Mouse (Mus musculus) MEL (cell line): Measurements from ENCODE around the gene Ten1. TPM values are rescaled to one million over a fixed set of nuclear protein-coding genes. Genes with fewer than 3 reads are reported as not detected.

ENCODE experiments used
- DNase-seq: peaks from one replicate; pipeline ENCODE4 v3.0.0; 2011; ENCODE audit warnings: low read depth, low spot score
- H3K27ac ChIP-seq: 2 replicates; pipeline ENCODE4 v1.5.1; 2012; ENCODE audit warnings: low read depth, mild to moderate bottlenecking, control low read depth, low read length, moderate library complexity; ENCODE audit not compliant: control insufficient read depth
- H3K27me3 ChIP-seq, 2 experiments: fragments of 150-350 bp in 1 of 2; sonication (generic) in 1 of 2; 2 replicates each; pipeline ENCODE4 v1.6.1; 2012; ENCODE audit warnings: low read length in 2 of 2, mild to moderate bottlenecking in 2 of 2, improper control_type of control experiment in 1 of 2, moderate library complexity in 1 of 2; ENCODE audit not compliant: insufficient read depth in 2 of 2, control insufficient read depth in 1 of 2
- H3K36me3 ChIP-seq, 2 experiments: 2 replicates each; pipeline ENCODE4 v1.6.1; 2012 to 2014; ENCODE audit warnings: low read length in 2 of 2, improper control_type of control experiment in 1 of 2, inconsistent platforms in 1 of 2, mild to moderate bottlenecking in 1 of 2; ENCODE audit not compliant: insufficient read depth in 2 of 2, control insufficient read depth in 1 of 2
- H3K4me1 ChIP-seq, 2 experiments: fragments of 150-350 bp in 1 of 2; sonication (generic) in 1 of 2; 2 replicates each; pipeline ENCODE4 v1.6.1; 2012; ENCODE audit warnings: low read length in 2 of 2, improper control_type of control experiment in 1 of 2, mild to moderate bottlenecking in 1 of 2; ENCODE audit not compliant: insufficient read depth in 2 of 2, control insufficient read depth in 1 of 2
- H3K4me3 ChIP-seq, 2 experiments: fragments of 150-350 bp in 1 of 2; sonication (generic) in 1 of 2; 2 replicates each; pipeline ENCODE4 v1.5.1; 2012; ENCODE audit warnings: low read depth in 2 of 2, low read length in 2 of 2, mild to moderate bottlenecking in 2 of 2, moderate library complexity in 2 of 2, control low read depth in 1 of 2, improper control_type of control experiment in 1 of 2; ENCODE audit not compliant: control insufficient read depth in 1 of 2, insufficient read depth in 1 of 2
- H3K79me2 ChIP-seq: 2 replicates; pipeline ENCODE4 v1.6.1; 2012; ENCODE audit warnings: mild to moderate bottlenecking, low read length, moderate library complexity; ENCODE audit not compliant: control insufficient read depth, poor library complexity, insufficient read depth
- H3K9ac ChIP-seq: 2 replicates; pipeline ENCODE4 v1.6.1; 2012; ENCODE audit warnings: low read depth, mild to moderate bottlenecking, control low read depth, low read length, moderate library complexity; ENCODE audit not compliant: control insufficient read depth, poor library complexity, severe bottlenecking
- H3K9me3 ChIP-seq: fragments of 150-350 bp; sonication (generic); replicated peaks from 2 replicates; pipeline ENCODE4 v1.6.1; 2012; ENCODE audit warnings: mild to moderate bottlenecking, low read length, improper control_type of control experiment, moderate library complexity; ENCODE audit not compliant: insufficient read depth
- CHD1 ChIP-seq: IDR thresholded peaks from 2 replicates; pipeline ENCODE4 v1.6.1; 2012; ENCODE audit warnings: low read depth, mild to moderate bottlenecking, inconsistent platforms, low read length, improper control_type of control experiment
- CHD2 ChIP-seq: IDR thresholded peaks from 2 replicates; pipeline ENCODE4 v1.6.1; 2011; ENCODE audit warnings: low read length, improper control_type of control experiment
- CTCF ChIP-seq, 3 experiments: IDR thresholded peaks in 2 of 3; conservative IDR thresholded peaks in 1 of 3; 2 replicates each; pipeline ENCODE4 v1.5.1; 2011 to 2012; ENCODE audit warnings: low read length in 3 of 3, low read depth in 2 of 3, mild to moderate bottlenecking in 2 of 3, improper control_type of control experiment in 1 of 3, inconsistent platforms in 1 of 3, mixed read lengths in 1 of 3, moderate library complexity in 1 of 3; ENCODE audit not compliant: control insufficient read depth in 1 of 3, insufficient read depth in 1 of 3, poor library complexity in 1 of 3, severe bottlenecking in 1 of 3
- E2F4 ChIP-seq: IDR thresholded peaks from 2 replicates; pipeline ENCODE4 v1.6.1; 2011; ENCODE audit warnings: low read depth, low read length, improper control_type of control experiment, borderline replicate concordance
- EP300 ChIP-seq, 2 experiments: IDR thresholded peaks; 2 replicates each; pipeline ENCODE4 v1.6.1; 2011; ENCODE audit warnings: improper control_type of control experiment in 2 of 2, low read length in 2 of 2, low read depth in 1 of 2, mild to moderate bottlenecking in 1 of 2
- ETS1 ChIP-seq: IDR thresholded peaks from 2 replicates; pipeline ENCODE4 v1.6.1; 2012; ENCODE audit warnings: low read depth, mild to moderate bottlenecking, inconsistent platforms, low read length, improper control_type of control experiment, moderate library complexity
- GABPA ChIP-seq: IDR thresholded peaks from 2 replicates; pipeline ENCODE4 v1.6.1; 2012; ENCODE audit warnings: low read depth, mild to moderate bottlenecking, inconsistent platforms, low read length, improper control_type of control experiment, moderate library complexity
- GATA1 ChIP-seq: IDR thresholded peaks from 2 replicates; pipeline ENCODE4 v1.6.1; 2011; ENCODE audit warnings: low read depth, low read length, improper control_type of control experiment
- MAFK ChIP-seq: IDR thresholded peaks from 2 replicates; pipeline ENCODE4 v1.6.1; 2011; ENCODE audit warnings: low read depth, mild to moderate bottlenecking, low read length, improper control_type of control experiment, borderline replicate concordance
- MYB ChIP-seq: IDR thresholded peaks from 2 replicates; pipeline ENCODE4 v1.6.1; 2011; ENCODE audit warnings: mild to moderate bottlenecking, low read depth, low read length, improper control_type of control experiment
- NELFE ChIP-seq: IDR thresholded peaks from 2 replicates; pipeline ENCODE4 v1.6.1; 2011; ENCODE audit warnings: low read depth, low read length, improper control_type of control experiment
- POLR2AphosphoS2 ChIP-seq: IDR thresholded peaks from 2 replicates; pipeline ENCODE4 v1.6.1; 2011; ENCODE audit warnings: low read length, improper control_type of control experiment
- POLR2AphosphoS5 ChIP-seq: IDR thresholded peaks from 2 replicates; pipeline ENCODE4 v1.6.1; 2012; ENCODE audit warnings: low read depth, borderline replicate concordance, mild to moderate bottlenecking, inconsistent platforms, low read length, moderate library complexity, mixed read lengths
- SIN3A ChIP-seq: IDR thresholded peaks from 2 replicates; pipeline ENCODE4 v1.6.1; 2012; ENCODE audit warnings: low read length, improper control_type of control experiment, inconsistent platforms
- TCF12 ChIP-seq: IDR thresholded peaks from 2 replicates; pipeline ENCODE4 v1.6.1; 2014; ENCODE audit warnings: low read depth, mild to moderate bottlenecking, inconsistent platforms, low read length, improper control_type of control experiment, moderate library complexity
- UBTF ChIP-seq: IDR thresholded peaks from 2 replicates; pipeline ENCODE4 v1.6.1; 2012; ENCODE audit warnings: low read depth, mild to moderate bottlenecking, inconsistent platforms, low read length, improper control_type of control experiment, moderate library complexity, borderline replicate concordance; ENCODE audit not compliant: insufficient read depth
- polyA plus RNA-seq, 2 experiments: library from polyadenylated mRNA; stranded (reverse) in 1 of 2; unstranded in 1 of 2; fragments of >175 nt in 1 of 2; fragments of >200 nt in 1 of 2; gene quantifications; 2 replicates each; pipeline versions ENCODE4 v1.2.1 to v1.2.4; 2012; ENCODE audit warnings: low replicate concordance in 2 of 2, low read depth in 1 of 2; ENCODE audit not compliant: insufficient read length in 2 of 2, insufficient read depth in 1 of 2, missing spikeins in 1 of 2
- total RNA-seq: library from RNA; depleted of rRNA; stranded (reverse); fragments of 300-350 nt; gene quantifications from 2 replicates; pipeline ENCODE4 v1.2.3, GENCODE M21; 2012

Ten1 gene
- total and polyA plus RNA-seq, 3 experiments = 60.8 to 66.9 TPM; not detected in 1

- TF ChIP-seq MAFK (no peak), E2F4 (no peak), POLR2AphosphoS5 (no peak), CTCF (IDR thresholded peaks at IDR 0.05 in 2 of 3, conservative IDR thresholded peaks at IDR 0.05 in 1 of 3; ENCODE audit: control insufficient read depth in 1 of 3, insufficient read depth in 1 of 3, low read depth in 2 of 3, low read length in 3 of 3, poor library complexity in 1 of 3, severe bottlenecking in 1 of 3) (peak in 1 of 3 experiments; percentile 0; a peak in 2 of 6 replicates), MYB (no peak), NELFE (peak; percentile 41), GABPA (no peak), CHD2 (no peak)
Measured at GRCm38 (mm10) chr11:116195252-116195651, 3.4 kb upstream of the Ten1 start (continued).

- H3K9ac ChIP-seq = no peak overlapping the region
- H3K79me2 ChIP-seq = peaks cover 8% of the 10 kb centered on the region
- peak; percentile 18 for DNase-seq
- no peak overlapping the region for H3K4me3 ChIP-seq
- no peaks in the 10 kb centered on the region for H3K27me3 ChIP-seq
- peaks cover 0 to 40% of the 10 kb centered on the region in 2 experiments; a peak in 2 of 4 replicates for H3K36me3 ChIP-seq
- peak overlapping the region; percentile 23; the same call in 1 of the 2 replicates for H3K27ac ChIP-seq
- no peaks in the 10 kb centered on the region for H3K9me3 ChIP-seq
- peaks cover 26 to 27% of the 10 kb centered on the region in 2 experiments for H3K4me1 ChIP-seq
- no peak for TF ChIP-seq E2F4
- TF ChIP-seq POLR2AphosphoS2 = no peak
- no peak for TF ChIP-seq SIN3A
- no peak for TF ChIP-seq UBTF
- no peak for TF ChIP-seq GABPA
- no peak for TF ChIP-seq GATA1
Measured at GRCm38 (mm10) chr11:116196336-116196735, 2.3 kb upstream of the Ten1 start.

GRCm38 (mm10) chr11:116196866-116197583 is 1.6 kb upstream of the Ten1 start:
- TF ChIP-seq CHD1 (no peak), TCF12 (no peak), EP300 (IDR thresholded peaks at IDR 0.05; ENCODE audit: low read depth in 1 of 2, low read length in 2 of 2) (peak in 1 of 2 experiments; percentile 3; a peak in 1 of 4 replicates), ETS1 (no peak), POLR2AphosphoS5 (no peak)
- H3K9ac ChIP-seq = no peak overlapping the region
- H3K79me2 ChIP-seq = peaks cover 8% of the 10 kb centered on the region
- H3K4me1 ChIP-seq = peaks cover 26 to 27% of the 10 kb centered on the region in 2 experiments
- no peaks in the 10 kb centered on the region for H3K9me3 ChIP-seq
- H3K27ac ChIP-seq = 0 out of 2 replicates have a peak overlapping the region, but pooled peaks have one; percentile 7
- H3K36me3 ChIP-seq = peaks cover 0 to 40% of the 10 kb centered on the region in 2 experiments; a peak in 2 of 4 replicates
- DNase-seq = no peak
- H3K27me3 ChIP-seq = no peaks in the 10 kb centered on the region
- no peak overlapping the region for H3K4me3 ChIP-seq
